Mouse (Mus musculus): Measurements from ENCODE around the gene Prlh.

Prlh gene

DNA sequence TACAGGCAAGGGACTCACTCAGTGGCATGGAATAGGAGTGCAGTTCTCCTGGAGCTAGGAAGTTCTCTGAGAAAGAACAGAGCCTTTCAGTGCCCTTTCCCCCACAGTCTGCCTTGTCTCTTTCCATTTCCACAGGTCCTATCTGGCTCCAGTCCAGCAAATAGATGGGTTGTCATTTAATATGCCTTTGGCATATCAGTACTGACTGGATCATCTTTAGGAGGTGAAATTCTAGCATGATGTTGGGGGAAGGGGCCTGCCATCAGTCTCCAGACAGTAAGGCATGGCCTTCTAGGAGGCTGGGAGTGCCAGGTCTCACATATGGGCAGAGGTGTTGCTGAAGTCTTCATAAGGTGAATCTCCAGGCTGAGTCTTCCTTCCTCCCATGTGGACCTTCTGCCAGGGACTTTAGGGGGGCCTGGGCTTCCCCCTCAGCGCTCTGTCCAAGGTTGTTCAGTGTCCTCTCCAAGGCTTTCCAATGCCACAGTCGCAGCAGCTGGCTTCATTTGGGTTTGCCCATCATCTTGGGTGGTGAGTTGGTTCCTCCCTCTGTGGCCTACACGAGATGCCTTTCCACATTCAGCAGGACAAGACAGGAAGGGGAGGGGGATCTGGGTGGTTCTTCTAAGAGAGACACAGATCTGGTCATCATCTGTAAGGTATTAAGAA lies 49.1 kb downstream of the Prlh start:
- no peak for DNase-seq

GRCm38 (mm10) chr1:91002641-91003040 lies 49.7 kb downstream of the Prlh start:
- DNase-seq = no peak
